Mouse (Mus musculus) ES-E14 (cell line): ENCODE data around the gene Cav3.

Experiments
- CHD2 ChIP-seq: IDR thresholded peaks from 2 replicates; pipeline ENCODE4 v1.6.1; 2014; ENCODE audit warnings: mild to moderate bottlenecking, low read depth, low read length, inconsistent platforms
- HCFC1 ChIP-seq: IDR thresholded peaks from 2 replicates; pipeline ENCODE4 v1.6.1; 2012; ENCODE audit warnings: low read length, inconsistent platforms, borderline replicate concordance; ENCODE audit not compliant: insufficient read depth
- MAFK ChIP-seq: IDR thresholded peaks from 2 replicates; pipeline ENCODE4 v1.6.1; 2014; ENCODE audit warnings: mild to moderate bottlenecking, low read depth, low read length, inconsistent platforms; ENCODE audit not compliant: insufficient read depth
- ZC3H11A ChIP-seq: IDR thresholded peaks from 2 replicates; pipeline ENCODE4 v1.6.1; 2012; ENCODE audit warnings: low read depth, mild to moderate bottlenecking, inconsistent platforms, low read length, borderline replicate concordance
- ZNF384 ChIP-seq: IDR thresholded peaks from 2 replicates; pipeline ENCODE4 v1.6.1; 2012; ENCODE audit warnings: low read depth, low read length, inconsistent platforms

GRCm38 (mm10) chr6:112499456-112499855, 40.2 kb downstream of the Cav3 start:
- no peak for TF ChIP-seq CHD2
- no peak for TF ChIP-seq MAFK
- no peak for TF ChIP-seq ZNF384
- TF ChIP-seq HCFC1: no peak
- TF ChIP-seq ZC3H11A: no peak
